Mouse (Mus musculus): ENCODE measurements at regions not wholly inside any gene's neighbourhood (a gene's known extent, or its start where the extent isn't known, plus 50 kb on each side); places are given as distances from the start of the nearest gene placed in this dataset.

DNA sequence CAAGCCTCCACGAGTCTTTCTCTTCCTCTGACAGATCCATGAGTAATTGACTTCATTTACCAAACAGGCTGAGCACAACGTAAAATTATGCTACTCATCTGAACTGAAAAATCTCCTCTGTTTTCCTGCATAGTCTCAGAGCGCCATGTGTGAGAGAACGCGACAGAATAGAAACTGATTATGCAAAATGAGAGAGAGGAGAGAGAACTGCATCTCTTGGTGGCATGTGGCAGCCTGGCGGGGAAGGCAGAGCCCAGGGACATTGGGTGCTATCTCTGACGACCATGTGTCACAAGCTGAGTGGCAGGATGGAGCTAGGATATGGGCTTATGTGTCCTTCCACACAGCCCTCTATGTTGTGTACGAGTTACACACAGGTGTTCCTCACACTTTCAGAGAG is 131.6 kb upstream of the Atxn1 start:
- TF ChIP-seq CTCF (IDR thresholded peaks at IDR 0.05; ENCODE audit: borderline replicate concordance, control insufficient read depth, extremely low read depth, insufficient read depth, low read length, poor library complexity) (no peak), POLR2A (IDR thresholded peaks at IDR 0.05; ENCODE audit: control insufficient read depth, extremely low read depth, insufficient read depth, low read length, poor library complexity) (no peak)
- no peak for DNase-seq
- Histone ChIP-seq H3K27ac (ENCODE audit: control insufficient read depth, insufficient read depth, low read length) (no peak overlapping the region), H3K4me3 (ENCODE audit: control insufficient read depth, insufficient read depth, low read length) (no peak overlapping the region), H3K4me1 (replicated peaks; ENCODE audit: control insufficient read depth, insufficient read depth, low read length) (no peaks in the 10 kb centered on the region; the same call in 1 of the 2 replicates), H3K27me3 (ENCODE audit: control insufficient read depth, insufficient read depth, low read length) (no peaks in the 10 kb centered on the region), H3K36me3 (ENCODE audit: control insufficient read depth, insufficient read depth, low read length) (no peaks in the 10 kb centered on the region)
- 73% methylated on average over 8 of the region's 8 CpGs for WGBS

DNA sequence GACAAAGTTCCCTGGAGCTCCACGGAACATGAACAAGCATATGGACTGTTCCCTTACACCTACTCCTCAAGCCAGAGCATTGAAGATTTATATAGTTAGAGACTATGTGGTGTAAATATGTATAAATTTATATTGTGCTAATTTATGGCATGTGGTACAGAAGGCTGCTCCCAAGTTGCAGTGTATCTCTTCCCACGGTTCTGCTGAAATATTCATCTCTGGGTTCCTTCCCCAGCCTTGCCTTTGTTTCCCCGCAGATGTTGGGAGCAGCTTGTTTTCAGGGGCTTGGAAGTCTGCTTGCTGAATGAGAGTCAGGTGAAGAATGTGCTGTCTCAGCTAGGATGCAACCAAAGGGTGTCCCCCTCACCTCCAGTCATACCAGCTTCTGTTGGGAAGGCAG is 128.0 kb upstream of the Atxn1 start:
- no peak overlapping the region for H3K27ac ChIP-seq (ENCODE audit: control insufficient read depth, insufficient read depth, low read length)
- H3K36me3 ChIP-seq (ENCODE audit: control insufficient read depth, insufficient read depth, low read length), result no peaks in the 10 kb centered on the region
- 95% methylated on average over 3 of the region's 3 CpGs for WGBS
- peaks cover 3% of the 10 kb centered on the region for H3K4me1 ChIP-seq (replicated peaks; ENCODE audit: control insufficient read depth, insufficient read depth, low read length)
- no peaks in the 10 kb centered on the region for H3K27me3 ChIP-seq (ENCODE audit: control insufficient read depth, insufficient read depth, low read length)
- no peak for DNase-seq
- H3K4me3 ChIP-seq (ENCODE audit: control insufficient read depth, insufficient read depth, low read length), result no peak overlapping the region
- no peak for TF ChIP-seq CTCF (IDR thresholded peaks at IDR 0.05; ENCODE audit: borderline replicate concordance, control insufficient read depth, extremely low read depth, insufficient read depth, low read length, poor library complexity)
- TF ChIP-seq POLR2A (IDR thresholded peaks at IDR 0.05; ENCODE audit: control insufficient read depth, extremely low read depth, insufficient read depth, low read length, poor library complexity), result no peak

DNA sequence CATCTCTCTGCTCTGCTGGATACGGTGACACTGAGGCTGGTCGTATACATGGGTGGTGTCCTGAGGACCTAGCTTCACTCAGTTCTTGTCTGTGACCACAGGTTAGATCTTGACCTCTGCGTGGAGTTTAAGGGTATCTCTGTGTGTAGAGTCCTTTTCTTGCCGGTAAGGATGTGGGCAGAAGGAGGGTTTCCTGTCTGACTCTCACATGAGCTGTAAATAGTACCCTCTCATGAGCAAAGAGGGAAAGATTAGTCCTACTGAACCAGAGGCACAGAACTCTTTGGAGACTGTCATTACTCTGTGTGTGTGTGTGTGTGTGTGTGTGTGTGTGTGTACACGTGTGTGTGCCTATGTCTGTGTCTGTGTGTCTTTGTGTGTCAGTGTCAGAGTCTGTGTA is 126.3 kb upstream of the Atxn1 start:
- no peaks in the 10 kb centered on the region for H3K27me3 ChIP-seq (ENCODE audit: control insufficient read depth, insufficient read depth, low read length)
- 9% methylated on average over 5 of the region's 5 CpGs for WGBS
- no peak for TF ChIP-seq CTCF (IDR thresholded peaks at IDR 0.05; ENCODE audit: borderline replicate concordance, control insufficient read depth, extremely low read depth, insufficient read depth, low read length, poor library complexity)
- TF ChIP-seq POLR2A (IDR thresholded peaks at IDR 0.05; ENCODE audit: control insufficient read depth, extremely low read depth, insufficient read depth, low read length, poor library complexity), result no peak
- no peak overlapping the region for H3K4me3 ChIP-seq (ENCODE audit: control insufficient read depth, insufficient read depth, low read length)
- peaks cover 3% of the 10 kb centered on the region for H3K4me1 ChIP-seq (replicated peaks; ENCODE audit: control insufficient read depth, insufficient read depth, low read length)
- DNase-seq, result no peak
- no peak overlapping the region for H3K27ac ChIP-seq (ENCODE audit: control insufficient read depth, insufficient read depth, low read length)
- H3K36me3 ChIP-seq (ENCODE audit: control insufficient read depth, insufficient read depth, low read length), result no peaks in the 10 kb centered on the region

DNA sequence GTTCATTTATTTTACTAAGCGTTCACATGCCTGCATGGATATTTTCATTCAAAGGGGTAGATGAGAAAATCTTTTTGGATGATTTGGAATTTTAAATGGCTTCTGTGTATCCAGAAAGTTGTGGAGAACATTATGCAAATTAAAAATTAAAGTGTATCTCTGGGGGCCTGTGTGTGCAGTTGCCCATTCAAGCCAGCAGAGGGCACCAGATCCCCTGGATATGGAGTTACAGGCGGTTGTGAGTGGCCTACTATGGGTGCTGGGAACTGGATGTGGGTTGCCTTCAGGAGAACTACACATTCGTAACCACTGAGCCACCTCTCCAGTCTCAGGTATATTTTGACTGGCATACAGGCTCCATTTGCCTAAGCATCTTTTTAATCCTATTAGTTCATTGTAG is 123.4 kb upstream of the Atxn1 start:
- 96% methylated on average over 3 of the region's 3 CpGs for WGBS
- Histone ChIP-seq H3K27me3 (ENCODE audit: control insufficient read depth, insufficient read depth, low read length) (no peaks in the 10 kb centered on the region), H3K4me3 (ENCODE audit: control insufficient read depth, insufficient read depth, low read length) (no peak overlapping the region), H3K36me3 (ENCODE audit: control insufficient read depth, insufficient read depth, low read length) (no peaks in the 10 kb centered on the region), H3K27ac (ENCODE audit: control insufficient read depth, insufficient read depth, low read length) (no peak overlapping the region), H3K4me1 (replicated peaks; ENCODE audit: control insufficient read depth, insufficient read depth, low read length) (peaks cover 3% of the 10 kb centered on the region)
- no peak for DNase-seq
- TF ChIP-seq POLR2A (IDR thresholded peaks at IDR 0.05; ENCODE audit: control insufficient read depth, extremely low read depth, insufficient read depth, low read length, poor library complexity) (no peak), CTCF (IDR thresholded peaks at IDR 0.05; ENCODE audit: borderline replicate concordance, control insufficient read depth, extremely low read depth, insufficient read depth, low read length, poor library complexity) (no peak)

DNA sequence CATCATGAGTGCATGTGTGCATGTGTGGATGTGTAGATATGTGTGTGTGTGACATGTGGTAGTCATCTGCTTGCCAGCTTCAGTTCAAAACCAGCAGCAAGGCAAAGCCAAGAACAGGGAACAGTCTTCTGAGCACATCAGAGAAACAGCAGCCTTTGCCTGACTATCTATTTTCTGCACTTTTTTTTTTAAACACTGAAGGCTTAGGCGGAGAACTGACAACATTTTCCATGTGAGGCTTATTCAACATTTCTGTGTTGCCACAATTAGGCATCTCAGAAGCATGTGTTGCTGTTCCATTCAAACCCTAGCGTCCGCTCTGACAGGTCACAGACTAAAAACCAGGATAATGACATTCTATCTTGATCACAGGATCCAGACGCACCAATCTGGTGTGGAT is 122.9 kb upstream of the Atxn1 start:
- Histone ChIP-seq H3K36me3 (ENCODE audit: control insufficient read depth, insufficient read depth, low read length) (no peaks in the 10 kb centered on the region), H3K4me3 (ENCODE audit: control insufficient read depth, insufficient read depth, low read length) (no peak overlapping the region), H3K27me3 (ENCODE audit: control insufficient read depth, insufficient read depth, low read length) (no peaks in the 10 kb centered on the region), H3K27ac (ENCODE audit: control insufficient read depth, insufficient read depth, low read length) (no peak overlapping the region), H3K4me1 (replicated peaks; ENCODE audit: control insufficient read depth, insufficient read depth, low read length) (peaks cover 3% of the 10 kb centered on the region)
- WGBS, result 95% methylated on average over 4 of the region's 4 CpGs
- no peak for TF ChIP-seq CTCF (IDR thresholded peaks at IDR 0.05; ENCODE audit: borderline replicate concordance, control insufficient read depth, extremely low read depth, insufficient read depth, low read length, poor library complexity)
- TF ChIP-seq POLR2A (IDR thresholded peaks at IDR 0.05; ENCODE audit: control insufficient read depth, extremely low read depth, insufficient read depth, low read length, poor library complexity), result no peak
- no peak for DNase-seq

DNA sequence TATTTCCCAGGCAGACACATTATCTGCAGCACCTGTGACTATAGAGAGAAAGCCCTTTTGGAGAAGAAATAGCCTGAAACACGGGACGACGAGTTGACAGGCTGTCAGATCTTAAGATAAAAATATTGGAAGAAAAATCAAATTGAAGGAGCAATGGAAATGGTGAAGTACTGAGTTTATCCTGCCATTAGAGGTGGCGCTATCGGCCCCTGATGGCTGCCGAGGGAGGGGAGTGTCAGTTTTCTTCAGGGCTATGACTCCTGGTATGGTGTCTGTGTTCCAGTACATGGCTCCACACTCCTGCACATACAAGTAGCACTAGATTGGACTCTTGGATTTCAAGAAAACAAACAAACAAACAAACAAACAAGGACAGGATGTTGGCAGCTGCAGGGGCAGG is 112.1 kb upstream of the Atxn1 start:
- Histone ChIP-seq H3K4me3 (ENCODE audit: control insufficient read depth, insufficient read depth, low read length) (no peak overlapping the region), H3K27ac (ENCODE audit: control insufficient read depth, insufficient read depth, low read length) (no peak overlapping the region), H3K27me3 (ENCODE audit: control insufficient read depth, insufficient read depth, low read length) (no peaks in the 10 kb centered on the region), H3K36me3 (ENCODE audit: control insufficient read depth, insufficient read depth, low read length) (no peaks in the 10 kb centered on the region), H3K4me1 (replicated peaks; ENCODE audit: control insufficient read depth, insufficient read depth, low read length) (no peaks in the 10 kb centered on the region)
- WGBS, result 83% methylated on average over 6 of the region's 6 CpGs
- no peak for TF ChIP-seq CTCF (IDR thresholded peaks at IDR 0.05; ENCODE audit: borderline replicate concordance, control insufficient read depth, extremely low read depth, insufficient read depth, low read length, poor library complexity)
- no peak for DNase-seq

DNA sequence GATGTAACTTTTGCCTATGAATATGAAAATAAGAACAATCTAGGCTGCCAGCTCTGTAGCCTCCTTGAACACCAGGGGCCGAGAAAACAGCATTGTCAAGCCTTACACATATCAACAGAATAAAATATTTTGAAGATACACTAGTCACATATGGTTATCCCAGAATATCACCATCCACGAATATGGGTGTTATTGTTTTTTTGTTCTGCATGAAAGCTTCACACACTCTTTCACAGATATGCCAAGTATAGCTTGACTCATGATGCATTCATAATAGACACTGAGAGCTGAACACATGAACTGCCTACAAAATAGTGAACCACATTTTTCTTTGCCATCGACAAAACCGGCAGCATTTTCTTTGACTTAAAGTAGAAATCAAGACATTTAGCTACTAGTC is 106.9 kb upstream of the Atxn1 start:
- DNase-seq, result no peak
- 96% methylated on average over 4 of the region's 4 CpGs for WGBS
- no peak overlapping the region for H3K27ac ChIP-seq (ENCODE audit: control insufficient read depth, insufficient read depth, low read length)
- no peak overlapping the region for H3K4me3 ChIP-seq (ENCODE audit: control insufficient read depth, insufficient read depth, low read length)
- no peaks in the 10 kb centered on the region for H3K4me1 ChIP-seq (replicated peaks; ENCODE audit: control insufficient read depth, insufficient read depth, low read length)
- no peaks in the 10 kb centered on the region for H3K27me3 ChIP-seq (ENCODE audit: control insufficient read depth, insufficient read depth, low read length)
- no peaks in the 10 kb centered on the region for H3K36me3 ChIP-seq (ENCODE audit: control insufficient read depth, insufficient read depth, low read length)
- TF ChIP-seq POLR2A (IDR thresholded peaks at IDR 0.05; ENCODE audit: control insufficient read depth, extremely low read depth, insufficient read depth, low read length, poor library complexity) (no peak), CTCF (IDR thresholded peaks at IDR 0.05; ENCODE audit: borderline replicate concordance, control insufficient read depth, extremely low read depth, insufficient read depth, low read length, poor library complexity) (no peak)
